10 mouse cellular contexts compared by ENCODE assay signal in the genomic region with DNA sequence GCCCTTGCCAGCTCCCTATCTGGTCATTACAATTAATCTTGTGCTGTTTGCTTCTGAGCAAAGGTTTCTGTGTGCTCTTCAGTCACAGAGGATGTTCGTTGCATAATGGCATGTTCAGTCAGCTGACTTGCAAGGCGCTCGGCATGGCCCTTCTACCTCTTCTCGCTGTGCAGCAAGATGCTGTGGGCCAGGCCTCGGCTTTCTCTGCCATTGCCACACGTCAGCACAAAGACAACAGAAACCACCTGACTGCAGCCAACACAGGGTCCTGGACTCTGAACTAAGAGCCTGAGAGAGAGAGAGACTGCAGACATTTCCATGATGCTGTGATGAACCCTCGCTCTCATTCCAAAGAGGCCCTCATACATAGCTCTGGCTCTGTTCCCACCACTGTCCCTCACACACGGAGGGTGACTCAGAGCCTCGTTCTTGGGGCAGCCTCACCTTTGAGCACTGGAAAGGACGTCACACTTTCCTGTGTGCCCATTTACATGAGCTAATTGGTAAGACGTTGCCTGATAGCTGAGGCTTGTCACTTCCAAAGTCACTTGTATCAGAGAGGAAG.
A peak's percentile ranks its signal among the peaks of the same experiment; 100 is the strongest.
DNase-seq lines count a peak whose midpoint lies in the region; ATAC-seq and TF ChIP-seq lines count a peak whose summit lies in the region.
"Had no signal": no experiment of that assay in that cellular context is flagged by ENCODE, and none has a peak within 500 bp of the region (broad histone marks: within the 10 kb centered on the region; RNA-seq: fewer than 3 reads in every experiment).

No protein-coding gene starts in this region.

- no peak overlapping the region for H3K4me3 ChIP-seq in layer of hippocampus, adult 2 months
- H3K4me3 ChIP-seq: limb, embryonic 15.5 days had no signal

- TF ChIP-seq CTCF in layer of hippocampus, adult 2 months (conservative IDR thresholded peaks at IDR 0.05) = no peak
- TF ChIP-seq CTCF in brain, embryonic 14.5 days (IDR thresholded peaks at IDR 0.05; ENCODE audit: borderline replicate concordance, extremely low read depth, insufficient read depth, insufficient read length) = no peak

- no peak for TF ChIP-seq POLR2A in brain, embryonic 14.5 days (IDR thresholded peaks at IDR 0.05; ENCODE audit: borderline replicate concordance, extremely low read depth, insufficient read depth, insufficient read length, poor library complexity, severe bottlenecking)

- peak; percentile 5 for DNase-seq in cerebellum, adult 8-10 months
- DNase-seq in layer of hippocampus, adult 2 months (ENCODE audit: low spot score in 2 of 2) = no peak
- no peak for DNase-seq in layer of hippocampus, postnatal 10 days (ENCODE audit: low spot score in 2 of 2)
- DNase-seq in brain, embryonic 14.5 days (ENCODE audit: low read depth) = peak; percentile 35
- peak; percentile 68 to 92 for DNase-seq in kidney, postnatal 25 days
- DNase-seq in MN1 (ENCODE audit: low spot score) = no peak
- no peak for DNase-seq in thymus, postnatal 10 days (ENCODE audit: low spot score in 2 of 2)
- DNase-seq: B cell, adult 2 months had no signal

- H3K27ac ChIP-seq in layer of hippocampus, adult 2 months = peak overlapping the region; percentile 93
- H3K27ac ChIP-seq: limb, embryonic 15.5 days had no signal

- no peak for ATAC-seq in cerebellum, adult (ENCODE audit: insufficient number of reproducible peaks, low FRiP score, low TSS enrichment)

Comparison
In these comparisons a context has a peak if more than half of its experiments do, and no peak if none do; other contexts are left out.
1. DNase-seq: peak in cerebellum, adult 8-10 months (single experiment), brain, embryonic 14.5 days (single experiment) and kidney, postnatal 25 days (2 of 2); none in layer of hippocampus, adult 2 months (0 of 2), layer of hippocampus, postnatal 10 days (0 of 2), MN1 (single experiment) and thymus, postnatal 10 days (0 of 2).